Mouse (Mus musculus) cerebellum, adult 9-10 months (tissue): ENCODE data around the gene Pgam5.
A peak's percentile ranks its signal among the peaks of the same experiment; 100 is the strongest.

Source experiments
- DNase-seq: peaks from one replicate; pipeline ENCODE4 v3.0.0; 2022

Gene Pgam5

GRCm38 (mm10) chr5:110227336-110227883 lies 42.3 kb downstream of the Pgam5 start:
- DNase-seq, result no peak

- DNase-seq, result no peak
Observed at GRCm38 (mm10) chr5:110225056-110225455, 44.7 kb downstream of the Pgam5 start.

- peak; percentile 86 for DNase-seq
Observed at GRCm38 (mm10) chr5:110222757-110223156, 47.0 kb downstream of the Pgam5 start.

- DNase-seq, result no peak
Observed at GRCm38 (mm10) chr5:110220331-110220730, 49.4 kb downstream of the Pgam5 start.

DNA sequence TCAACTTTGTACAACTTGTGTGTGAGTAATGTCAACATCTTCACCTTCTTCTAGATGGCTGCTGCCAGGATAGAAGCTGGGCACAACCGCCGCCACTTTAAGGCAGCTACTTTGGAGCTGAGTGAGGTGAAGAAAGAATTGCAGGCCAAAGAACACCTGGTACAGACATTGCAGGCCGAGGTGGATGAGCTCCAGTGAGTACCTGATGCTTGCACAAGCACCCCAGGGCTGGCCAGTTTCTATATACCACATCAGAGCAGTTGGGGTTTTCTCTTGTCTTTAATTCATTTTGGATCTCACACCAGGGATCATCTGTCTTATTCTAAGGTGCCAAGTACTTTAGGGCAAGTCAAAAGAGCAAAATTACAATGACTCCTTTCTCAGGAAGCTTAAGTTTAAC lies 52.9 kb downstream of the Pgam5 start:
- no peak for DNase-seq

DNA sequence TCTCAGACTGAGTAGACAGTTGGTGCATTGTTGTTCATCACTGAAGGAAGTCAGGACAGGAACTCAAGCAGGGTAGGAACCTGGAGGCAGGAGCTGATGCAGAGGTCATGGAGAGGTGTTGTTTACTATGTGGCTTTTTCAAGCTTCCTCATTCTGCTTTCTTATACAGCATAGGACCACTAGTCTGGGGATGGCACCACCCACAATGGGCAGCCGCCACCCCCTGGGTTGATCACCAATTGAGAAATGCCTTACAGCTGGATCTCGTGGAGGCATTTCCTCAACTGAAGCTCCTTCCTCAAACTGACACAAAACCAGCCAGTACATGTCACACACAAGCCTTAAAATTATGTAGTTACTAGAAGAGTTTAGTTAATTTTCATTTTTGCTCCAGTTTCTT lies 58.4 kb downstream of the Pgam5 start:
- no peak for DNase-seq
